Mouse (Mus musculus): ENCODE data around the gene C1qtnf4.
"Not testable (repeated sequence)": the region's sequence is repeated elsewhere in the genome, so short reads cannot be mapped to it uniquely, and the experiment has no call there.

DNA sequence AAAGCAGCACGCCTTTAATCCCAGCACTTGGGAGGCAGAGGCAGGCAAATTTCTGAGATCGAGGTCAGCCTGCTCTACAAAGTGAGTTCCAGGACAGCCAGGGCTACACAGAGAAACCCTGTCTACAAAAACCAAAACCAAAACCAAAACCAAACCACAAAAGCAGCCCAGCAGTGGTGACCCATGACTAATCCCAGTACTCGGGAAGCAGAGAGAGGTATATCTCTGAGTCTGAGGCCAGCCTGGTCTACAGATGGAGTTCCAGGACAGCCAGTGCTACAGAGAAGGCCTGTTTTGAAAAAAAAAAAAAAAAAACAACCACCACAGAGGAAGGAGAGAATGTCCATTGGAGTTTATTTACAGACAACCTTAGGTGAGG, 8.6 kb downstream of the C1qtnf4 start:
- not testable (repeated sequence) for TF ChIP-seq CTCF (IDR thresholded peaks at IDR 0.05; ENCODE audit: control insufficient read depth, insufficient read depth, insufficient read length); USF1 (IDR thresholded peaks at IDR 0.05; ENCODE audit: low read depth); MAX (IDR thresholded peaks at IDR 0.05); CEBPB (IDR thresholded peaks at IDR 0.05; ENCODE audit: low read depth); MYOG (IDR thresholded peaks at IDR 0.05; ENCODE audit: control insufficient read depth, extremely low read depth, insufficient read length); MYOD1 (IDR thresholded peaks at IDR 0.05; ENCODE audit: control insufficient read depth, insufficient read length, low read depth); FOSL1 (IDR thresholded peaks at IDR 0.05; ENCODE audit: insufficient read depth, low read length, poor library complexity, severe bottlenecking)

All from C2C12 (cell line).